Mouse (Mus musculus) MEL (cell line): ENCODE results near the gene Acap1. TPM values are rescaled to one million over a fixed set of nuclear protein-coding genes. Genes with fewer than 3 reads are reported as not detected.

ENCODE experiments used
- DNase-seq: peaks from one replicate; pipeline ENCODE4 v3.0.0; 2011; ENCODE audit warnings: low read depth, low spot score
- H3K27ac ChIP-seq: 2 replicates; pipeline ENCODE4 v1.5.1; 2012; ENCODE audit warnings: low read depth, mild to moderate bottlenecking, control low read depth, low read length, moderate library complexity; ENCODE audit not compliant: control insufficient read depth
- H3K27me3 ChIP-seq, 2 experiments: fragments of 150-350 bp in 1 of 2; sonication (generic) in 1 of 2; 2 replicates each; pipeline ENCODE4 v1.6.1; 2012; ENCODE audit warnings: low read length in 2 of 2, mild to moderate bottlenecking in 2 of 2, improper control_type of control experiment in 1 of 2, moderate library complexity in 1 of 2; ENCODE audit not compliant: insufficient read depth in 2 of 2, control insufficient read depth in 1 of 2
- H3K36me3 ChIP-seq, 2 experiments: 2 replicates each; pipeline ENCODE4 v1.6.1; 2012 to 2014; ENCODE audit warnings: low read length in 2 of 2, improper control_type of control experiment in 1 of 2, inconsistent platforms in 1 of 2, mild to moderate bottlenecking in 1 of 2; ENCODE audit not compliant: insufficient read depth in 2 of 2, control insufficient read depth in 1 of 2
- H3K4me1 ChIP-seq, 2 experiments: fragments of 150-350 bp in 1 of 2; sonication (generic) in 1 of 2; 2 replicates each; pipeline ENCODE4 v1.6.1; 2012; ENCODE audit warnings: low read length in 2 of 2, improper control_type of control experiment in 1 of 2, mild to moderate bottlenecking in 1 of 2; ENCODE audit not compliant: insufficient read depth in 2 of 2, control insufficient read depth in 1 of 2
- H3K4me3 ChIP-seq, 2 experiments: fragments of 150-350 bp in 1 of 2; sonication (generic) in 1 of 2; 2 replicates each; pipeline ENCODE4 v1.5.1; 2012; ENCODE audit warnings: low read depth in 2 of 2, low read length in 2 of 2, mild to moderate bottlenecking in 2 of 2, moderate library complexity in 2 of 2, control low read depth in 1 of 2, improper control_type of control experiment in 1 of 2; ENCODE audit not compliant: control insufficient read depth in 1 of 2, insufficient read depth in 1 of 2
- H3K79me2 ChIP-seq: 2 replicates; pipeline ENCODE4 v1.6.1; 2012; ENCODE audit warnings: mild to moderate bottlenecking, low read length, moderate library complexity; ENCODE audit not compliant: control insufficient read depth, poor library complexity, insufficient read depth
- H3K9ac ChIP-seq: 2 replicates; pipeline ENCODE4 v1.6.1; 2012; ENCODE audit warnings: low read depth, mild to moderate bottlenecking, control low read depth, low read length, moderate library complexity; ENCODE audit not compliant: control insufficient read depth, poor library complexity, severe bottlenecking
- H3K9me3 ChIP-seq: fragments of 150-350 bp; sonication (generic); replicated peaks from 2 replicates; pipeline ENCODE4 v1.6.1; 2012; ENCODE audit warnings: mild to moderate bottlenecking, low read length, improper control_type of control experiment, moderate library complexity; ENCODE audit not compliant: insufficient read depth
- CHD1 ChIP-seq: IDR thresholded peaks from 2 replicates; pipeline ENCODE4 v1.6.1; 2012; ENCODE audit warnings: low read depth, mild to moderate bottlenecking, inconsistent platforms, low read length, improper control_type of control experiment
- E2F4 ChIP-seq: IDR thresholded peaks from 2 replicates; pipeline ENCODE4 v1.6.1; 2011; ENCODE audit warnings: low read depth, low read length, improper control_type of control experiment, borderline replicate concordance
- EP300 ChIP-seq, 2 experiments: IDR thresholded peaks; 2 replicates each; pipeline ENCODE4 v1.6.1; 2011; ENCODE audit warnings: improper control_type of control experiment in 2 of 2, low read length in 2 of 2, low read depth in 1 of 2, mild to moderate bottlenecking in 1 of 2
- GATA1 ChIP-seq: IDR thresholded peaks from 2 replicates; pipeline ENCODE4 v1.6.1; 2011; ENCODE audit warnings: low read depth, low read length, improper control_type of control experiment
- MAFK ChIP-seq: IDR thresholded peaks from 2 replicates; pipeline ENCODE4 v1.6.1; 2011; ENCODE audit warnings: low read depth, mild to moderate bottlenecking, low read length, improper control_type of control experiment, borderline replicate concordance
- MAX ChIP-seq: IDR thresholded peaks from 2 replicates; pipeline ENCODE4 v1.6.1; 2011; ENCODE audit warnings: low read length, improper control_type of control experiment
- MAZ ChIP-seq: IDR thresholded peaks from 2 replicates; pipeline ENCODE4 v1.6.1; 2012; ENCODE audit warnings: low read depth, mild to moderate bottlenecking, inconsistent platforms, low read length, improper control_type of control experiment
- MEF2A ChIP-seq: IDR thresholded peaks from 2 replicates; pipeline ENCODE4 v1.6.1; 2014; ENCODE audit warnings: low read depth, mild to moderate bottlenecking, inconsistent platforms, low read length, improper control_type of control experiment; ENCODE audit not compliant: poor library complexity, insufficient replicate concordance, severe bottlenecking; ENCODE audit errors: extremely low read depth
- MYB ChIP-seq: IDR thresholded peaks from 2 replicates; pipeline ENCODE4 v1.6.1; 2011; ENCODE audit warnings: mild to moderate bottlenecking, low read depth, low read length, improper control_type of control experiment
- MYC ChIP-seq: IDR thresholded peaks from 2 replicates; pipeline ENCODE4 v1.6.1; 2011; ENCODE audit warnings: low read depth, mild to moderate bottlenecking, low read length, improper control_type of control experiment, moderate library complexity
- NELFE ChIP-seq: IDR thresholded peaks from 2 replicates; pipeline ENCODE4 v1.6.1; 2011; ENCODE audit warnings: low read depth, low read length, improper control_type of control experiment
- NRF1 ChIP-seq: IDR thresholded peaks from 2 replicates; pipeline ENCODE4 v1.6.1; 2014; ENCODE audit warnings: low read depth, mild to moderate bottlenecking, inconsistent platforms, low read length, improper control_type of control experiment, moderate library complexity; ENCODE audit not compliant: poor library complexity, insufficient read depth, severe bottlenecking
- POLR2A ChIP-seq, 2 experiments: IDR thresholded peaks; 2 replicates each; pipeline ENCODE4 v1.6.1; 2011 to 2012; ENCODE audit warnings: low read length in 2 of 2, mild to moderate bottlenecking in 2 of 2, control low read depth in 1 of 2, improper control_type of control experiment in 1 of 2, low read depth in 1 of 2, moderate library complexity in 1 of 2; ENCODE audit not compliant: control insufficient read depth in 1 of 2, insufficient read depth in 1 of 2, poor library complexity in 1 of 2
- POLR2AphosphoS2 ChIP-seq: IDR thresholded peaks from 2 replicates; pipeline ENCODE4 v1.6.1; 2011; ENCODE audit warnings: low read length, improper control_type of control experiment
- RAD21 ChIP-seq: IDR thresholded peaks from 2 replicates; pipeline ENCODE4 v1.6.1; 2011; ENCODE audit warnings: mild to moderate bottlenecking, low read depth, low read length, improper control_type of control experiment
- RCOR1 ChIP-seq: IDR thresholded peaks from 2 replicates; pipeline ENCODE4 v1.6.1; 2012; ENCODE audit warnings: low read depth, mild to moderate bottlenecking, inconsistent platforms, low read length, improper control_type of control experiment
- TBP ChIP-seq: IDR thresholded peaks from 2 replicates; pipeline ENCODE4 v1.8.0; 2011; ENCODE audit warnings: low read depth, low read length, improper control_type of control experiment
- ZKSCAN1 ChIP-seq: IDR thresholded peaks from 2 replicates; pipeline ENCODE4 v1.6.1; 2012; ENCODE audit warnings: low read depth, mild to moderate bottlenecking, inconsistent platforms, low read length, improper control_type of control experiment, moderate library complexity
- ZMIZ1 ChIP-seq: IDR thresholded peaks from 2 replicates; pipeline ENCODE4 v1.6.1; 2012; ENCODE audit warnings: low read depth, mild to moderate bottlenecking, inconsistent platforms, low read length, improper control_type of control experiment, moderate library complexity
- polyA plus RNA-seq, 2 experiments: library from polyadenylated mRNA; stranded (reverse) in 1 of 2; unstranded in 1 of 2; fragments of >175 nt in 1 of 2; fragments of >200 nt in 1 of 2; gene quantifications; 2 replicates each; pipeline versions ENCODE4 v1.2.1 to v1.2.4; 2012; ENCODE audit warnings: low replicate concordance in 2 of 2, low read depth in 1 of 2; ENCODE audit not compliant: insufficient read length in 2 of 2, insufficient read depth in 1 of 2, missing spikeins in 1 of 2
- total RNA-seq: library from RNA; depleted of rRNA; stranded (reverse); fragments of 300-350 nt; gene quantifications from 2 replicates; pipeline ENCODE4 v1.2.3, GENCODE M21; 2012

The Acap1 gene
- total and polyA plus RNA-seq, 3 experiments: 20.7 to 42.2 TPM; not detected in 1

DNA sequence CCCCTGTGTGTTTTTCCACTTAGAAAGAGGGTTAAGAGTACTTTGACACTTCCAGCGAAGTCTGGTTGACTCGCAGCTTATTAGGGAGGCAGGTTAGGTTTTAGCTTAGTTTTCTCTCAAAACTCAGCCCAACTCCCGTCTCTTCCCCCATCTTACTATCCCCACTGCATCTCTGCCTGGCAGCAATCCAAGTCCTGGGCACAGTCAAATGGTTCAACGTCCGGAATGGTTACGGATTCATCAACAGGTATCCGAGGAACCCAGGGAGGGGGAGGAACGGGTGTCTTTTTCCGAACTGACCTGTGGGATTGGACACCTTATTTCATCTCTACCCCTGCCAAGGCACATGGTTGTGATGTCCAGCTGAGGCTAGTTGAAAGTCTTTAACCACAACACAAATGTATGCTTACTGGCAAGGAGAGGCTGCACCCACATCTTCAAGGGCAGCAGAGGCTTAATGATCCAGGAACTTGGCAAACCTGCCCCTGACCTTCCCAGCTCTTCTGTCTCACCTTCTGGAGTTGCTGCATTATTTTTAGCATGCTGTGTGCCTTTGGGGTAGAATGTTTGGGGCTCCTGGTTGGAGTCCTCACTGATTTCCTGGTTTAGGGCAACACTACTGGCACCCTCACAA, 41.5 kb upstream of the Acap1 start:
- Histone ChIP-seq H3K4me3 (no peak overlapping the region), H3K4me1 (peaks cover 3 to 12% of the 10 kb centered on the region in 2 experiments; a peak in 2 of 4 replicates), H3K79me2 (no peaks in the 10 kb centered on the region), H3K36me3 (peaks cover 0 to 12% of the 10 kb centered on the region in 2 experiments; a peak in 2 of 4 replicates), H3K27ac (no peak overlapping the region), H3K27me3 (peaks cover 0 to 2% of the 10 kb centered on the region in 2 experiments; a peak in 3 of 4 replicates), H3K9me3 (no peaks in the 10 kb centered on the region), H3K9ac (no peak overlapping the region)
- DNase-seq: no peak
- TF ChIP-seq RAD21: no peak
- no peak for TF ChIP-seq MYC
- TF ChIP-seq POLR2A (IDR thresholded peaks at IDR 0.05; ENCODE audit: control insufficient read depth in 1 of 2, insufficient read depth in 1 of 2, low read depth in 1 of 2, low read length in 2 of 2, poor library complexity in 1 of 2): no peak
- TF ChIP-seq NELFE: no peak
- no peak for TF ChIP-seq TBP
- no peak for TF ChIP-seq MEF2A
- TF ChIP-seq ZMIZ1: no peak
- TF ChIP-seq NRF1: no peak

DNA sequence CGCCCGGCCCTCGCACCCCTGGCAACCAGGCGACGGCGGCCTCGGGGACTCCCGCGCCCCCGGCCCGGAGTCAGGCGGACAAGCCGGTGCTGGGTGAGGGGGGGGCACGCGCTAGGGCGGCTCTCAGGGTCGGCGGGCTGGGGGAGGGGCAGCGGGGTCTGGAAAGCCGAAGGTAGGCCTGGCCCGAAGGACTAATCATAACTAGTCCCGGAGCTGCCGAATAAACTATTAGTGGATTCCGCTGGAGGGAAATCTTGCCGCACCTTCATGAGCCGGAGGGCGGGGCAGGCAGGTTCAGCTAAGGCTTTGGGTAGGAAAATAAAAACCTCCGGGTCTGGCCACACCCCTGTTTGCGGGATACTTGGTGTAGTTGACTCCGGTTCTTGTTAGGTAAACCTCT, 40.8 kb upstream of the Acap1 start:
- Histone ChIP-seq H3K4me1 (peaks cover 5 to 19% of the 10 kb centered on the region in 2 experiments; a peak in 2 of 4 replicates), H3K36me3 (peaks cover 0 to 18% of the 10 kb centered on the region in 2 experiments; a peak in 2 of 4 replicates), H3K9ac (no peak overlapping the region), H3K27ac (no peak overlapping the region), H3K4me3 (no peak overlapping the region), H3K79me2 (no peaks in the 10 kb centered on the region), H3K27me3 (peaks cover 0 to 2% of the 10 kb centered on the region in 2 experiments; a peak in 2 of 4 replicates), H3K9me3 (no peaks in the 10 kb centered on the region)
- no peak for TF ChIP-seq GATA1
- no peak for TF ChIP-seq NELFE
- TF ChIP-seq RCOR1: no peak
- TF ChIP-seq POLR2AphosphoS2: no peak
- no peak for TF ChIP-seq NRF1
- no peak for TF ChIP-seq ZKSCAN1
- TF ChIP-seq MAFK: no peak
- no peak for TF ChIP-seq MYB
- TF ChIP-seq E2F4: no peak
- TF ChIP-seq MAZ: no peak
- TF ChIP-seq MAX: no peak
- TF ChIP-seq CHD1: no peak
- no peak for TF ChIP-seq EP300 (IDR thresholded peaks at IDR 0.05; ENCODE audit: low read depth in 1 of 2, low read length in 2 of 2)
- DNase-seq: no peak
